Mouse (Mus musculus) limb, embryonic 11.5 days (tissue): ENCODE data around the gene Efnb2. TPM values are rescaled to one million over a fixed set of nuclear protein-coding genes. Genes with fewer than 3 reads are reported as not detected.

ENCODE experiments used
- ATAC-seq: fragments of 200-750 bp; cut with Nextera tagmentation; 2 replicates; pipeline ENCODE4 v1.8.0; 2017; ENCODE audit warnings: low read depth; ENCODE audit not compliant: insufficient number of reproducible peaks, low FRiP score, low TSS enrichment
- DNase-seq: peaks from one replicate; pipeline ENCODE4 v3.0.0-alpha.2; 2015; ENCODE audit warnings: low spot score
- H3K27ac ChIP-seq: fragments of 300-500 bp; sonication (generic); replicated peaks from 2 replicates; pipeline ENCODE4 v1.5.1; 2014; ENCODE audit warnings: low read depth, mild to moderate bottlenecking, low read length
- H3K27me3 ChIP-seq: fragments of 300-500 bp; sonication (generic); 2 replicates; pipeline ENCODE4 v1.6.1; 2014; ENCODE audit warnings: mild to moderate bottlenecking, low read length, mixed read lengths; ENCODE audit not compliant: control insufficient read depth, insufficient read depth
- H3K36me3 ChIP-seq: fragments of 300-500 bp; sonication (generic); 2 replicates; pipeline ENCODE4 v1.6.1; 2014; ENCODE audit warnings: mild to moderate bottlenecking, low read length, moderate library complexity, mixed read lengths; ENCODE audit not compliant: control insufficient read depth, insufficient read depth
- H3K4me1 ChIP-seq: fragments of 300-500 bp; sonication (generic); 2 replicates; pipeline ENCODE4 v1.6.1; 2014; ENCODE audit warnings: low read length, mixed read lengths; ENCODE audit not compliant: control insufficient read depth, insufficient read depth
- H3K4me2 ChIP-seq: fragments of 300-500 bp; sonication (generic); 2 replicates; pipeline ENCODE4 v1.6.1; 2014; ENCODE audit warnings: low read depth, mild to moderate bottlenecking, moderate library complexity; ENCODE audit not compliant: severe bottlenecking
- H3K4me3 ChIP-seq: fragments of 300-500 bp; sonication (generic); 2 replicates; pipeline ENCODE4 v1.5.1; 2014; ENCODE audit warnings: low read depth, low read length
- H3K9ac ChIP-seq: fragments of 300-500 bp; sonication (generic); 2 replicates; pipeline ENCODE4 v1.6.1; 2014; ENCODE audit warnings: mild to moderate bottlenecking, low read length
- H3K9me3 ChIP-seq: fragments of 300-500 bp; sonication (generic); 2 replicates; pipeline ENCODE4 v1.6.1; 2016; ENCODE audit warnings: low read length; ENCODE audit not compliant: control insufficient read depth
- WGBS: fragments of 180-500 bp; shearing (Covaris S2); extraction: QIAGEN DNeasy Blood & Tissue Kit; methylation state at CpG from one replicate; pipeline ENCODE4 v1.1.7; 2014; 5-methylcytosine and 5-hydroxymethylcytosine counted together
- microRNA-seq: library from miRNA; unstranded; fragments of <30 nt; microRNA quantifications from one replicate; pipeline ENCODE4, GENCODE M21; 2016
- polyA plus RNA-seq: library from polyadenylated mRNA; unstranded; fragments of >200 nt; fragmentation: Nextera tagmentation; extraction: Ambion mirVana; gene quantifications from 2 replicates; pipeline ENCODE4 v1.2.1, GENCODE M21; 2014

Efnb2 gene
- polyA plus RNA-seq, 1 experiment from 2014 or later, result 26.3 TPM

DNA sequence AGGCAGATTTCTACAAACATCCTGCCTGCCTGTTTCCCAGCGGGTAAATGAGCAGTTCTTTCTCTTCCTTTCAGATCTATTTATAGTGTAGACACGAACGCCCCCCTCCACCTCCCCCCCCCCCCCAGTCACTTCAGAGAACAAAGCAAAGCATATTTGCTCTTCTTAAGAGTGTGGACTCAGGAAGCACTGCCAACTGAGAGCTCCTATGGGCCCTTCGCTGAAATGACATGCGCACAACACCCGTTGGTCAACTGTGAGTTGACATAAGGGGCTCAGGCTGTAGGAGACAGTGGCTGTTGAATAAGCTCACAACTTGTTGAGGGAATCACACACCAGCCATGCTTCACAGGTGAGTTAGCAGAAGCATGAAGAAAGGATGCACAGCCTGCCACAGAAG, 84.8 kb downstream of the Efnb2 start:
- no peak for ATAC-seq
- Histone ChIP-seq H3K36me3 (no peaks in the 10 kb centered on the region), H3K4me3 (no peak overlapping the region), H3K27ac (no peak overlapping the region), H3K9ac (no peak overlapping the region), H3K4me2 (no peak overlapping the region), H3K4me1 (no peaks in the 10 kb centered on the region), H3K9me3 (no peaks in the 10 kb centered on the region), H3K27me3 (no peaks in the 10 kb centered on the region)
- WGBS, result 73% methylated on average over 6 of the region's 6 CpGs
- no peak for DNase-seq

DNA sequence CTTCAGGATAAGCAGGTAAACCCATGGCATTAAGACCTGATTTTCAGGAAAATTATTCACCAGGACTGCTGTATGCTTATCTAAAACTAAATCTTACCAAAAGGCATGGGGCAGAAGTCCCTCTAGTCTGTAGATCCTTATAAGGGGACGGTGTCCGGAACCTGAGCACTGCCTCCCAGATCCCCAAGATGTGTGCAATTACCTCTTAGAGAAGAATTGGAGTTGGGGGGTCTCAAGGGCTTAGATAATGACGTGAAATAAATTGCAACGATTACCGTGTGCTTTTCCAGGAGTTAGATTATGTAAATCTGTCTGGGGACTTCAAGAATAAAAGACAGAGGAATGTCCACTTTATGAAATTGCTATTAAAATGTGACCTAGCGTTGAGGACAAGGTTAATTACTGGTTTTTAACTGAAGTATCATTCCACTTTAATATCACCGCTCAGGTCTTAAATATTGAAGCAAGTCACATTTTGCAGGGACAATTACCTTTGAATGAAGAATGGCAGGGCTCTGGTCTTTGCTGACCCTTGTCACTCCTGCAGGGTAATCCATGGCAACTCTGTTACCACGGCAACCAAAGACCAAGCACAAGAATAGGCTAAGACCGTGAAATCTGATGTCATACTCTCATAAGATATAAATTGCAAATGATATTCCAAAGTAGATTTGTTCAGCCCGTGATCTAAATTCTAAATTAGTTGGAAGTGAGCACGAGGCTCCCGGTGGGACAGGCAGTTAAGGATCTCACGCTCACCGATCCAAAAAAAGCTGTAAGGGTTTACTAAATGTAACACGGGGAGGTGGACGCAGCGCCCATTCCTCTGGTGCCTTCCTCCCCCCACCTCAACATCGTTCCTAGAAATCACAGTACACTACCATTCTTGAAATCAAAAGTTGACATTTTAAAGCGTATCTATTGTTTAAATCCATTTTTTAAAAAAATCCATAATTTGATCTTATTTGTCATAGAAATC, 86.2 kb downstream of the Efnb2 start:
- no peaks in the 10 kb centered on the region for H3K36me3 ChIP-seq
- H3K4me1 ChIP-seq, result no peaks in the 10 kb centered on the region
- ATAC-seq (no peak), DNase-seq (no peak)
- H3K27me3 ChIP-seq, result no peaks in the 10 kb centered on the region
- H3K4me3 ChIP-seq, result no peak overlapping the region
- WGBS, result 81% methylated on average over 19 of the region's 19 CpGs
- no peak overlapping the region for H3K9ac ChIP-seq
- H3K27ac ChIP-seq, result no peak overlapping the region
- H3K4me2 ChIP-seq, result no peak overlapping the region
- H3K9me3 ChIP-seq, result no peaks in the 10 kb centered on the region

DNA sequence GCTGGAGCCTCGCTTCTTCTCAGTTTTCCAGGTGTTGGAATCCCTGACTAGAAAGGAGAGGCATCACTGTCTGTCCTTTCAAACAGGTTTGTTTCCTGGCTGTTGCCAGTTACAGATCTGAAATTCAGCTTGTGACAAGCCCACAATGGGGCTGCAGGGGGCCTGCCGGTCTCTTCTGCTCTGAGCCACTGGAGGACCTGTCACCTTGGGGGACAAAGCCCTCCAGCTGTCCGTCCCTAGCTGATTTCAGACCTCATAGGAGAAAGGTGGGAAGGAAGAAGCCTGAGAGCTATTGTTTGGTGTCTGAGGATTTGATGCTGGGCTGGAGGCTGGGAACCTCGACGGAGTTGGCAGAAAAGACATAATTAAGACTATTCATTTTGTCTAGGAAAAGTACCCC, 88.8 kb downstream of the Efnb2 start:
- WGBS, result 41% methylated on average over 5 of the region's 5 CpGs
- Histone ChIP-seq H3K9ac (no peak overlapping the region), H3K36me3 (no peaks in the 10 kb centered on the region), H3K9me3 (no peaks in the 10 kb centered on the region), H3K4me1 (no peaks in the 10 kb centered on the region), H3K27me3 (no peaks in the 10 kb centered on the region), H3K4me3 (no peak overlapping the region), H3K27ac (no peak overlapping the region), H3K4me2 (no peak overlapping the region)
- ATAC-seq, result no peak
- DNase-seq, result no peak

DNA sequence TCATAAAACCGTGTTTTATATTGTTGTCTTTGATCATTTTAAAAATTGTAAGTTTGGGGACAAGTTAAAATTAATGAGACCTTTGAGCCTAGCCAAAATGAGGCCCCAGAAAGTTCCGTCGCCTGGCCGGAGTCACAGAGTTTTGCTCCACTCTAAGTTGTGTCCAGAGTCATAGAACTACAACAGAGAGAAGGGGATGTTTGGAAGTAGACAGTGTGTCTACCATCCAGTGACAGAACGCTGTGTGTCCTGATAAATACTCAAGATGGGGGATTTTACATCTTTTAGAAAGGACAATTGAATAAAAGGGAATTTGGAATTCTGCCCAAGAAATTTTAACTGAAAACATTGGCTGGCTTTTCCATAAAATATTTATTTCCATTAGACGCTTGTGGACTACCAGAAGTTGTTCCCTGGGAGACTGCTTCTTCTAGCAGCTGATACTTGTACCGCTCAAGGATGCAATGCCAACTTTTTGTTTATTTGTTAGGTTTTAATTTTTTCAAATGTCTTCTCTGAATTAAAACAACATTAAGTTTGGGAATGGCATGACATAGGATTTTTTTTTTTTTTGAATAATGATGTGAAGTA, 89.3 kb downstream of the Efnb2 start:
- ATAC-seq (no peak), DNase-seq (no peak)
- Histone ChIP-seq H3K9me3 (no peaks in the 10 kb centered on the region), H3K4me3 (no peak overlapping the region), H3K27me3 (no peaks in the 10 kb centered on the region), H3K27ac (no peak overlapping the region), H3K9ac (no peak overlapping the region), H3K4me2 (no peak overlapping the region), H3K4me1 (no peaks in the 10 kb centered on the region), H3K36me3 (no peaks in the 10 kb centered on the region)
- WGBS, result 91% methylated on average over 7 of the region's 7 CpGs

DNA sequence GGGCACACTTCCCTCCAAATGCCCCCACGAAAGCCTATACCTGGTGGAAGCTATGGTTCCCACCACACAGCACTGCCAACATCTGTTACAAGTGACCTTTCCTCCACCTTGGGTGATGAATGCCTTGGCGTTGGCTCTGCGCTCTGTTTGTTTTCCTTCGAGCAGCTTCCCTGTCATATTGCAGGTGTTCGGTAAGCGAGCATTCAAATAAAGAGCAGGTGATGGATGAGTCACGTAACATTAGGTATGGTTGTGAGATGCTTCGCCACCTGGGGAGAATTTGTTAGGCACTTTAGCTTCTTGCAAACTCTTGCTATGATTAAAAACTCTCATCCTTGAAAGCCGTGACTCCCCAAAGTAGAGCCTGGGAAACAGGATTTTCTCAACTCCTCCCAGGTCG, 91.8 kb downstream of the Efnb2 start:
- Histone ChIP-seq H3K27me3 (no peaks in the 10 kb centered on the region), H3K9me3 (no peaks in the 10 kb centered on the region), H3K4me3 (no peak overlapping the region), H3K36me3 (no peaks in the 10 kb centered on the region), H3K4me1 (no peaks in the 10 kb centered on the region), H3K9ac (no peak overlapping the region), H3K27ac (no peak overlapping the region), H3K4me2 (no peak overlapping the region)
- DNase-seq, result no peak
- ATAC-seq, result no peak
- WGBS, result 78% methylated on average over 10 of the region's 10 CpGs

DNA sequence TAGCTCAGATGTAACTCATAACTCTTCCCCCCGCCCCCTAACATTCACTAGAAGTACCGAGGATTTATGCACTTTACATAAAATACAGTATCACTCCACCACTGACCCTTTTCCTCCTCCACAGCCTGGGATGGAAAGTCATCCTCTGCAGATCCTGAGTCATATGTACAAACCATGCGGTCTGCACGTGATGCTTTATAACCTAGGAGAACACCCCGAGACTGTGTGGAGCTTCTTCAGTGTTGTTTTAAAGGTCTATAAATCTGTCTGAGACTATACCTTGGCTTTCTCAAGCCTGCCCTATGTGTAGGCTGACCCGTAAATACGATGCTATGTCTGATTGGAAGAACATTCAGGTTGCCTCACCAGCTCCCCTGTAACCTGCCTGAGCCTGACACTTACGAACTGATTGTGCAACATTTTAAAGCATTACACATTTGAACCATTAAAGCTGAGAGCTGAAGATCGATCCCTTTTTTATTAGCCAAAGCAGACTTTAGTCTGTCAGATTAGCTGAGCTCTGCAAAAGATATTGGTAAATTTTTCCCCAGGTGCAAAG, 92.7 kb downstream of the Efnb2 start:
- H3K9me3 ChIP-seq, result no peaks in the 10 kb centered on the region
- ATAC-seq (no peak), DNase-seq (no peak)
- H3K4me1 ChIP-seq, result no peaks in the 10 kb centered on the region
- 72% methylated on average over 9 of the region's 9 CpGs for WGBS
- no peak overlapping the region for H3K9ac ChIP-seq
- no peak overlapping the region for H3K4me3 ChIP-seq
- H3K36me3 ChIP-seq, result no peaks in the 10 kb centered on the region
- no peak overlapping the region for H3K4me2 ChIP-seq
- H3K27me3 ChIP-seq, result no peaks in the 10 kb centered on the region
- H3K27ac ChIP-seq, result no peak overlapping the region

Small RNA genes lying within 50 kb of the gene (microRNA-seq; reads per million reads assigned to microRNA genes)
- gene Mir7654, result 9.2 reads per million, percentile 19 among the genes with 10 or more reads in this experiment

Other genes with a start within 250 kb of the Efnb2 start
- 167 and 169 TPM in 2 replicates for gene Arglu1, start 29.3 kb upstream of the Efnb2 start, polyA plus RNA-seq